Mouse (Mus musculus) thymus, adult 2 months (tissue): ENCODE results near the gene Pex11g.

Source experiments
- CTCF ChIP-seq: fragments of 200-500 bp; IDR thresholded peaks from 2 replicates; pipeline ENCODE4 v1.5.1; 2012; ENCODE audit warnings: mild to moderate bottlenecking, control low read depth, low read length, moderate library complexity, borderline replicate concordance; ENCODE audit not compliant: control insufficient read depth, poor library complexity, insufficient read depth; ENCODE audit errors: extremely low read depth
- POLR2A ChIP-seq: fragments of 200-500 bp; IDR thresholded peaks from 2 replicates; pipeline ENCODE4 v1.6.1; 2012; ENCODE audit warnings: mild to moderate bottlenecking, low read length, control low read depth, moderate library complexity; ENCODE audit not compliant: control insufficient read depth, poor library complexity, insufficient read depth; ENCODE audit errors: extremely low read depth

DNA sequence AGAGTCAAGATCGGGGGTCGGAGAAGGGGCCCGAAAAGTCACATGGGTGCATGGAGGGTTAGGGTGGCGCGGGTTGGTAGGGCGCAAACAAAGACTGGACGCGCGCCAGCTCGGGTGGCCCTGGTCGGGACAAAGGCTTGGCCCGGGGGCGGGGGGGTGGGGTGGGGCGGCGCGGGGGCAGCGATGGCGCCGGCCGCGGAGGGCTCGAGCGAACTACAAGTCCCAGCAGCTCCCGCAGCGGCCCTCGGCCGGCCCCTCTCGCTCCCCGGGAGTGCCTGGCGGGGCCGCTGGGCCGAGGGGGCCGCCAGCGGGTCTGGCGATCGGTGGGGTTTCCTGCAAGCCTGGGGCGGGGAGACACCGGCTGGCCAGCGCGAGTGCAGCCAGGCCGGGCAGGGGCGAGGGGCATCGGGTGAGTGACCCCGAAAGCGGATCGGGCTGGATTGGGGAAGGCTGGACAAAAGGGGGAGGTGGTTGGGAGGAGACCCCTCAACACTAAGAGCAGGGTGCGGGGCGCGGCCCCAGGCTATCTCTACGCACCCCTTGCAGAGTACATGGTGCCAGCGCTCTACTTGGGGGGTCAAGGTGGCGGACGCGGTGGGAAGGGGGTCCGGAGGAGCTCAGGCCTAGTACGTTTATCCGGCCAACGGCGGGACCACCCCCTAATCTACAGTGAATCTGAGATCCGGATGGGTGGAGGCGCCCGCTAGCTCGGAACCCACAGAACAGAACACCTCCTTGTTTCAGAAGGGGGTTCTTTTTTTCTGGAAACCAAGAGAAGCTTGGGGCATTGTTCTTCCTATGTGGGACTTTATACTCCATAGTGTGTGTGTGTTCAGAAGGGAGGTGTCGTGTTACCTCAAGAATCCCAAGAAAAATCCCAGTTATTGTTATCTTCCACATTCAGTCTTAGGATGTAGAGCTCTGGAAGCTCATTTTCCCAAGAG is 25.7 kb upstream of the Pex11g start, which contains the start of gene Zfp358:
- TF ChIP-seq POLR2A, result peak; percentile 49; the same call in 1 of the 2 replicates
- TF ChIP-seq CTCF, result no peak
